8 mouse cellular contexts compared by ENCODE assay signal in genomic region chr6:122825923-122826742, GRCm38 (mm10). TPM values are rescaled to one million over a fixed set of nuclear protein-coding genes. Genes with fewer than 3 reads are reported as not detected.
DNase-seq lines count a peak whose midpoint lies in the region; ATAC-seq lines count a peak whose summit lies in the region.

No protein-coding gene starts in this region.

- H3K27me3 ChIP-seq in hindbrain, embryonic 14.5 days (ENCODE audit: control insufficient read depth, insufficient read depth, low read length), result no peaks in the 10 kb centered on the region

- H3K4me2 ChIP-seq in hindbrain, embryonic 14.5 days (replicated peaks), result peak overlapping the region; percentile 70

- no peaks in the 10 kb centered on the region for H3K9me3 ChIP-seq in hindbrain, embryonic 14.5 days (ENCODE audit: control insufficient read depth, low read length)

- peaks cover 31% of the 10 kb centered on the region for H3K4me1 ChIP-seq in hindbrain, embryonic 14.5 days (replicated peaks; ENCODE audit: control insufficient read depth, insufficient read depth, low read length)

- 6% methylated on average over 25 of the region's 29 CpGs for WGBS in hindbrain, embryonic 14.5 days

- H3K36me3 ChIP-seq in hindbrain, embryonic 14.5 days (replicated peaks; ENCODE audit: control insufficient read depth, insufficient read depth), result peaks cover 15% of the 10 kb centered on the region

- DNase-seq in R1 (ENCODE audit: low read depth, low spot score), result peak; percentile 91
- peak; percentile 67 to 71 for DNase-seq in cerebellum, postnatal 14 days
- peak; percentile 66 to 72 for DNase-seq in frontal cortex, postnatal 14 days (ENCODE audit: low spot score in 2 of 2)
- peak; percentile 55 for DNase-seq in hindbrain, embryonic 14.5 days (ENCODE audit: low spot score)
- DNase-seq in left cerebral cortex, adult 18-20 months (ENCODE audit: low spot score in 2 of 2), result peak; percentile 86 to 91
- peak; percentile 63 to 76 for DNase-seq in lung, postnatal 4 days
- DNase-seq in right cerebral cortex, postnatal 10 days (ENCODE audit: low spot score in 2 of 2), result peak; percentile 88 to 91
- DNase-seq in yolk sac, embryonic 10.5 days (ENCODE audit: low spot score), result peak; percentile 86

- H3K9ac ChIP-seq in hindbrain, embryonic 14.5 days, result peak overlapping the region; percentile 61

- peak overlapping the region; percentile 31 for H3K4me3 ChIP-seq in hindbrain, embryonic 14.5 days (replicated peaks; ENCODE audit: low read length)

- H3K27ac ChIP-seq in hindbrain, embryonic 14.5 days, result 0 out of 2 replicates have a peak overlapping the region, but pooled peaks have one; percentile 20

- peak; percentile 64; the same call in 1 of the 2 replicates for ATAC-seq in hindbrain, embryonic 14.5 days (ENCODE audit: low FRiP score)

RNA-seq across cellular contexts. Expression of gene Foxj2, which starts 6.4 kb away (rescaled TPM):
- polyA plus RNA-seq in hindbrain, embryonic 14.5 days (2014; fragmentation: Nextera tagmentation; extraction: Ambion mirVana), result 9.5 and 11.0 TPM in 2 replicates
- total RNA-seq in left cerebral cortex, adult 18-20 months (2021), result 10 to 100 TPM; 26.7 to 29.4 TPM

RNA-seq across cellular contexts. Expression of gene Slc2a3, which starts 24.7 kb away (rescaled TPM):
- polyA plus RNA-seq in hindbrain, embryonic 14.5 days (2014; fragmentation: Nextera tagmentation; extraction: Ambion mirVana), result 40.1 and 51.6 TPM in 2 replicates
- 100 to 1,000 TPM; 120 to 139 TPM for total RNA-seq in left cerebral cortex, adult 18-20 months (2021)

RNA-seq across cellular contexts. Expression of gene C3ar1, which starts 29.8 kb away (rescaled TPM):
- 1.6 and 1.9 TPM in 2 replicates for polyA plus RNA-seq in hindbrain, embryonic 14.5 days (2014; fragmentation: Nextera tagmentation; extraction: Ambion mirVana)
- total RNA-seq in left cerebral cortex, adult 18-20 months (2021), result under 1 TPM; 0.91 to 0.95 TPM

RNA-seq across cellular contexts. Expression of gene Necap1, which starts 48.1 kb away (rescaled TPM):
- 153 and 172 TPM in 2 replicates for polyA plus RNA-seq in hindbrain, embryonic 14.5 days (2014; fragmentation: Nextera tagmentation; extraction: Ambion mirVana)
- 100 to 1,000 TPM; 205 to 206 TPM for total RNA-seq in left cerebral cortex, adult 18-20 months (2021)

Comparison
In these comparisons a context has a peak if more than half of its experiments do, and no peak if none do; other contexts are left out.
1. Peak in every context shown above with its lines: DNase-seq, ATAC-seq, H3K4me3 ChIP-seq and H3K27ac ChIP-seq.